Mouse (Mus musculus): ENCODE measurements at regions not wholly inside any gene's neighbourhood (a gene's known extent, or its start where the extent isn't known, plus 50 kb on each side); places are given as distances from the start of the nearest gene placed in this dataset.

- no peak for DNase-seq (ENCODE audit: low read depth, low spot score)
These were observed 63.5 kb upstream of the 1600014C23Rik start for GRCm38 (mm10) chr17:45797121-45797520.

GRCm38 (mm10) chr17:45794926-45795325 is 61.3 kb upstream of the 1600014C23Rik start:
- DNase-seq (ENCODE audit: low read depth, low spot score), result no peak

- no peak for DNase-seq (ENCODE audit: low read depth, low spot score)
These were observed 57.4 kb upstream of the 1600014C23Rik start for GRCm38 (mm10) chr17:45790959-45791520.

- DNase-seq (ENCODE audit: low read depth, low spot score), result no peak
These were observed 56.1 kb upstream of the 1600014C23Rik start for GRCm38 (mm10) chr17:45789777-45790176.

GRCm38 (mm10) chr17:45784905-45785304 is 51.3 kb upstream of the 1600014C23Rik start:
- no peak for DNase-seq (ENCODE audit: low read depth, low spot score)

GRCm38 (mm10) chr17:45784496-45784895 is 50.9 kb upstream of the 1600014C23Rik start:
- DNase-seq (ENCODE audit: low read depth, low spot score), result no peak

Measured in skeletal muscle tissue, adult 2 months (tissue).